Mouse (Mus musculus) hematopoietic stem cell, adult 5-6 weeks (primary cell): Measurements from ENCODE around the gene Aoc2. TPM values are rescaled to one million over a fixed set of nuclear protein-coding genes. Genes with fewer than 3 reads are reported as not detected.

Source experiments
- ATAC-seq, 2 experiments: fragments of 125-278 bp in 1 of 2; replicated peaks in 1 of 2; 2 replicates each; pipeline ENCODE4 v1.8.0; 2016 to 2017; ENCODE audit warnings: inconsistent platforms in 2 of 2, mild to moderate bottlenecking in 2 of 2, moderate number of reproducible peaks in 2 of 2, low read depth in 1 of 2, moderate TSS enrichment in 1 of 2; ENCODE audit not compliant: low FRiP score in 2 of 2, poor library complexity in 2 of 2, severe bottlenecking in 2 of 2, insufficient read depth in 1 of 2, low TSS enrichment in 1 of 2
- total RNA-seq: library from RNA; stranded (forward); fragments of 172-1452, 232-1000 nt; gene quantifications from 2 replicates; pipeline ENCODE4 v1.2.3, GENCODE M21; 2017

Gene Aoc2
- total RNA-seq, 1 experiment from 2014 or later: 1.1 TPM

DNA sequence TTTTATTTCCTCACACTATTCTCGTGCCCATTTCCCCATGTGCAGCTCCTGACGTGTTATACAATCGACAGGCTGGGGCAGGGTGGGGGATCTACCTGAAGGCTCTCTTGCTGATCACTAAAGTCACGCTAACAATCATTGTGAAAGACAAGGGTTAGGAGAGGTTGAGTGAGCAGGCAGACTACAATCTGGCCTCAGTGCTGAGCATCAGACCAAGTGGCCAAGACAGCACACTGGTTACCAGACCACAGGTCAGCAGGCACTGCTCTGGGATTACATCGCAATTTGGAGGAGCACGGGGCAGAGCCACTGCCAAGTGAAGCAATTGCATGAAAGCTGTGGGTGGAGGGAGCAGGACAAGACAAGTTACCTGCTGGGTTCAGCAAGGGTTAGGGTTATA, 54.1 kb downstream of the Aoc2 start:
- no peak for ATAC-seq

Other genes starting within 250 kb of the Aoc2 start
- not detected in 2 replicates for gene Hsd17b1, start 246.7 kb upstream of the Aoc2 start, total RNA-seq
- 20.0 and 21.7 TPM in 2 replicates for gene Coasy, start 242.5 kb upstream of the Aoc2 start, total RNA-seq
- 36.5 and 57.0 TPM in 2 replicates for gene Mlx, start 237.8 kb upstream of the Aoc2 start, total RNA-seq
- 34.5 and 60.5 TPM in 2 replicates for gene Psmc3ip, start 229.6 kb upstream of the Aoc2 start, total RNA-seq
- gene Retreg3, start 205.2 kb upstream of the Aoc2 start, total RNA-seq: 30.9 and 38.8 TPM in 2 replicates
- gene Tubg1, start 205.1 kb upstream of the Aoc2 start, total RNA-seq: 30.0 and 47.4 TPM in 2 replicates
- gene Tubg2, start 169.2 kb upstream of the Aoc2 start, total RNA-seq: not detected in 2 replicates
- gene Cntnap1, start 154.5 kb upstream of the Aoc2 start, total RNA-seq: 0.31 TPM in 1 of 2 replicates, not detected in the other
- gene Plekhh3, start 153.7 kb upstream of the Aoc2 start, total RNA-seq: 0.50 TPM in 1 of 2 replicates, not detected in the other
- not detected in 2 replicates for gene Ccr10, start 149.6 kb upstream of the Aoc2 start, total RNA-seq
- 38.1 and 45.0 TPM in 2 replicates for gene Ezh1, start 98.6 kb upstream of the Aoc2 start, total RNA-seq
- gene Ramp2, start 79.0 kb upstream of the Aoc2 start, total RNA-seq: 6.9 TPM in 1 of 2 replicates, not detected in the other
- gene Vps25, start 71.4 kb upstream of the Aoc2 start, total RNA-seq: 55.0 and 59.3 TPM in 2 replicates
- gene Wnk4, start 64.5 kb upstream of the Aoc2 start, total RNA-seq: 0.63 TPM in 1 of 2 replicates, not detected in the other
- 1.3 and 2.4 TPM in 2 replicates for gene Cntd1, start 46.1 kb upstream of the Aoc2 start, total RNA-seq
- gene Coa3, start 45.9 kb upstream of the Aoc2 start, total RNA-seq: 24.6 and 33.0 TPM in 2 replicates
- 139 and 177 TPM in 2 replicates for gene Becn1, start 22.8 kb upstream of the Aoc2 start, total RNA-seq
- gene Psme3, start 8.8 kb upstream of the Aoc2 start, total RNA-seq: 101 and 128 TPM in 2 replicates
- gene Aoc3, start 5.5 kb downstream of the Aoc2 start, total RNA-seq: 0.10 TPM in 1 of 2 replicates, not detected in the other
- not detected in 2 replicates for gene G6pc, start 42.5 kb downstream of the Aoc2 start, total RNA-seq
- 46.5 and 52.0 TPM in 2 replicates for gene Aarsd1, start 92.6 kb downstream of the Aoc2 start, total RNA-seq
- gene Gm27029, start 99.7 kb downstream of the Aoc2 start, total RNA-seq: 1.6 TPM in 1 of 2 replicates, not detected in the other
- 4.8 and 7.0 TPM in 2 replicates for gene Rundc1, start 100.0 kb downstream of the Aoc2 start, total RNA-seq
- 1.0 TPM in 1 of 2 replicates, not detected in the other for gene Ptges3l, start 100.3 kb downstream of the Aoc2 start, total RNA-seq
- 2,436 and 4,983 TPM in 2 replicates for gene Rpl27, start 117.2 kb downstream of the Aoc2 start, total RNA-seq
- gene Ifi35, start 123.3 kb downstream of the Aoc2 start, total RNA-seq: 34.3 and 37.2 TPM in 2 replicates
- 5.3 and 5.8 TPM in 2 replicates for gene Rnd2, start 139.9 kb downstream of the Aoc2 start, total RNA-seq
- 22.9 and 29.3 TPM in 2 replicates for gene Vat1, start 141.2 kb downstream of the Aoc2 start, total RNA-seq
- 38.6 and 42.1 TPM in 2 replicates for gene Brca1, start 226.9 kb downstream of the Aoc2 start, total RNA-seq
- gene Nbr1, start 227.1 kb downstream of the Aoc2 start, total RNA-seq: 85.9 and 90.5 TPM in 2 replicates